Mouse (Mus musculus) limb, embryonic 11.5 days (tissue): ENCODE results near the gene Pabpn1. TPM values are rescaled to one million over a fixed set of nuclear protein-coding genes. Genes with fewer than 3 reads are reported as not detected.

Experiments
- ATAC-seq: fragments of 200-750 bp; cut with Nextera tagmentation; 2 replicates; pipeline ENCODE4 v1.8.0; 2017; ENCODE audit warnings: low read depth; ENCODE audit not compliant: insufficient number of reproducible peaks, low FRiP score, low TSS enrichment
- DNase-seq: peaks from one replicate; pipeline ENCODE4 v3.0.0-alpha.2; 2015; ENCODE audit warnings: low spot score
- H3K27ac ChIP-seq: fragments of 300-500 bp; sonication (generic); replicated peaks from 2 replicates; pipeline ENCODE4 v1.5.1; 2014; ENCODE audit warnings: low read depth, mild to moderate bottlenecking, low read length
- H3K27me3 ChIP-seq: fragments of 300-500 bp; sonication (generic); 2 replicates; pipeline ENCODE4 v1.6.1; 2014; ENCODE audit warnings: mild to moderate bottlenecking, low read length, mixed read lengths; ENCODE audit not compliant: control insufficient read depth, insufficient read depth
- H3K36me3 ChIP-seq: fragments of 300-500 bp; sonication (generic); 2 replicates; pipeline ENCODE4 v1.6.1; 2014; ENCODE audit warnings: mild to moderate bottlenecking, low read length, moderate library complexity, mixed read lengths; ENCODE audit not compliant: control insufficient read depth, insufficient read depth
- H3K4me1 ChIP-seq: fragments of 300-500 bp; sonication (generic); 2 replicates; pipeline ENCODE4 v1.6.1; 2014; ENCODE audit warnings: low read length, mixed read lengths; ENCODE audit not compliant: control insufficient read depth, insufficient read depth
- H3K4me2 ChIP-seq: fragments of 300-500 bp; sonication (generic); 2 replicates; pipeline ENCODE4 v1.6.1; 2014; ENCODE audit warnings: low read depth, mild to moderate bottlenecking, moderate library complexity; ENCODE audit not compliant: severe bottlenecking
- H3K4me3 ChIP-seq: fragments of 300-500 bp; sonication (generic); 2 replicates; pipeline ENCODE4 v1.5.1; 2014; ENCODE audit warnings: low read depth, low read length
- H3K9ac ChIP-seq: fragments of 300-500 bp; sonication (generic); 2 replicates; pipeline ENCODE4 v1.6.1; 2014; ENCODE audit warnings: mild to moderate bottlenecking, low read length
- H3K9me3 ChIP-seq: fragments of 300-500 bp; sonication (generic); 2 replicates; pipeline ENCODE4 v1.6.1; 2016; ENCODE audit warnings: low read length; ENCODE audit not compliant: control insufficient read depth
- WGBS: fragments of 180-500 bp; shearing (Covaris S2); extraction: QIAGEN DNeasy Blood & Tissue Kit; methylation state at CpG from one replicate; pipeline ENCODE4 v1.1.7; 2014; 5-methylcytosine and 5-hydroxymethylcytosine counted together
- polyA plus RNA-seq: library from polyadenylated mRNA; unstranded; fragments of >200 nt; fragmentation: Nextera tagmentation; extraction: Ambion mirVana; gene quantifications from 2 replicates; pipeline ENCODE4 v1.2.1, GENCODE M21; 2014

Gene Pabpn1
- polyA plus RNA-seq, 1 experiment from 2014 or later: 158 TPM

DNA sequence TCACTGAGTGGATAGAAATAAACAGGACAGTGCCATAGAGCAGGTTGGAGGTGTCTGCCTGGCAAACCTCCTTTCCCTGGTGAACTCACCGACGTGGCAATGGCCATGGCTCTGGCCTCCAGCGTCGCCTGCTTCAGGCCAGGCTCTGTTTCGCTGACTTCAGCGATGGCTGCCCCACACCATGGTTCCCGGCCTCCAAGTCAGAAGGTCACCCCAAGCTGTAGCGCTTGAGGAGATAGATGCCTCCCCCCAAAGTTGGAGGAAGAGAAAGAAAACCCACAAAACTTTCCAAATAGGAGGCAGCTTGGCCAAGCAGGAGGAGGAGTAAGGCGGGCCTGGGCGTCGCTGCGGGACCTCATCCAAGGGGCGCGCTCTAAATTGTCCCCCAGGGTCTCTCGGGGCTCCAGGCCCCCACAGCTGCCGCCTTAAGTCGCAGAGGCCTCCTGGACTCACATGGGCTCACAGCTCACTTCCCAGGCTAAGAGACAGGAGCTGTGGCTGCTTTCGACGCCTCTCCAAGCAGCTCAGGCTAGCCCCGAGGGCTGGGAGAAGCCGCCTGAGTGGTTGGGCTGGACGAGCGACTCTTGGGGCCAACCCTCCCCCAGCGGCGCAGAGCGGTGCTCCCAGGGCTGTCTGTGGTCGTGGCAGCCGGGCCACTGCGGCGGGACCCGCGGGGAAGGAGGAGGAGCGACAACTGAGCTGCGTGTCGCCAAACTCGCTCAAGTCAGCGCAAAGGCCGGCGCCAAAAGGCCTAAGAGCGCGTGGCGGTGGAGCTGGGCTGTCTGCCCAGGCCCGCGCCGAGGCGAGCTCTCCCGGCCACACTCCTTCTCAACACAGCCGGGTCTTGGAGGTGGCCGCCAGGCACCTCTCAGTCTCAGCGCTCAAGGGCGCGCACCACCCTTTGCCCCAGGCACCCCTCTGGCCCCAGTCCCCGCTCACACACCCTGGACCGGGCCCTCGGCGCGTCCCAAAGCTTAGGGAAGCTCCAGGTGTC is 33.3 kb downstream of the Pabpn1 start, which contains the start of gene Efs:
Efs (minus strand) TSS at position 778 of the 994 bp plus-strand sequence.
- peaks cover 10% of the 10 kb centered on the region; the same call in 1 of the 2 replicates for H3K36me3 ChIP-seq
- H3K4me2 ChIP-seq: peak within 1 kb of the TSS; percentile 83
- H3K9me3 ChIP-seq: peaks cover 10% of the 10 kb centered on the region; the same call in 1 of the 2 replicates
- peak; percentile 81 for DNase-seq
- WGBS: under 1% methylated on average over 56 of the region's 57 CpGs
- H3K4me1 ChIP-seq: peaks cover 20% of the 10 kb centered on the region
- H3K9ac ChIP-seq: peak within 1 kb of the TSS; percentile 92
- H3K27ac ChIP-seq: peak within 1 kb of the TSS; percentile 99
- ATAC-seq: peak; percentile 58
- H3K27me3 ChIP-seq: no peaks in the 10 kb centered on the region
- peak within 1 kb of the TSS; percentile 53 for H3K4me3 ChIP-seq

GRCm38 (mm10) chr14:54926401-54927158 is 34.3 kb downstream of the Pabpn1 start:
- H3K27me3 ChIP-seq: no peaks in the 10 kb centered on the region
- peaks cover 20% of the 10 kb centered on the region for H3K4me1 ChIP-seq
- H3K4me2 ChIP-seq: peak overlapping the region; percentile 83
- H3K36me3 ChIP-seq: peaks cover 1% of the 10 kb centered on the region; the same call in 1 of the 2 replicates
- peak overlapping the region; percentile 53 for H3K4me3 ChIP-seq
- ATAC-seq (peak; percentile 81), DNase-seq (peak; percentile 91)
- peak overlapping the region; percentile 99 for H3K27ac ChIP-seq
- peaks cover 1% of the 10 kb centered on the region; the same call in 1 of the 2 replicates for H3K9me3 ChIP-seq
- peak overlapping the region; percentile 92 for H3K9ac ChIP-seq
- WGBS: under 1% methylated on average over 51 of the region's 58 CpGs

GRCm38 (mm10) chr14:54927296-54927695 is 35.0 kb downstream of the Pabpn1 start:
- 6% methylated on average over 7 of the region's 7 CpGs for WGBS
- DNase-seq: peak; percentile 31
- Histone ChIP-seq H3K9me3 (no peaks in the 10 kb centered on the region), H3K4me3 (peak overlapping the region; percentile 53), H3K4me2 (peak overlapping the region; percentile 83), H3K27me3 (no peaks in the 10 kb centered on the region), H3K9ac (peak overlapping the region; percentile 92), H3K36me3 (no peaks in the 10 kb centered on the region), H3K27ac (peak overlapping the region; percentile 99), H3K4me1 (peaks cover 20% of the 10 kb centered on the region)
- no peak for ATAC-seq

DNA sequence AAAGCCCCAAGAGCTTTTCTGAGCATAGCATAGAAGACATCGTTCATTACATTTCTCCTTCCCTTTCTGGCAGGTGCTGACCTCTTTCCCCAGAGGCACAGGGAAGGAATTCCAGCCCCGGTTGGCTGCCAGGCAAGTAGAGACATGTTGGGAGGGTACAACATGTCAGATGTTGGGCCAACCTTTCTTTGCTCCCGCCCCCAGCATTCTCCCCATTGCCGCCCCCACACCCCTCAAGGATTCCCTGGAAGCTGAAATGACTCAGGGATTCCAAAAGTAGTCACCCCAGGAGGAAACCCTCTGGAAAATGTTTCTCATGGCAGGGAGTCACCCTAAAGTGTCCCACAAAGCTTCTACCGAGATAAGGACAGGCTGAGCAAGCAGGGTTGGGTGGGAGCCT is 37.5 kb downstream of the Pabpn1 start:
- Histone ChIP-seq H3K27ac (no peak overlapping the region), H3K4me2 (no peak overlapping the region), H3K36me3 (no peaks in the 10 kb centered on the region), H3K9me3 (no peaks in the 10 kb centered on the region), H3K9ac (no peak overlapping the region), H3K4me3 (no peak overlapping the region), H3K27me3 (no peaks in the 10 kb centered on the region), H3K4me1 (peaks cover 15% of the 10 kb centered on the region)
- ATAC-seq (no peak), DNase-seq (no peak)
- WGBS: 82% methylated on average over 5 of the region's 5 CpGs

DNA sequence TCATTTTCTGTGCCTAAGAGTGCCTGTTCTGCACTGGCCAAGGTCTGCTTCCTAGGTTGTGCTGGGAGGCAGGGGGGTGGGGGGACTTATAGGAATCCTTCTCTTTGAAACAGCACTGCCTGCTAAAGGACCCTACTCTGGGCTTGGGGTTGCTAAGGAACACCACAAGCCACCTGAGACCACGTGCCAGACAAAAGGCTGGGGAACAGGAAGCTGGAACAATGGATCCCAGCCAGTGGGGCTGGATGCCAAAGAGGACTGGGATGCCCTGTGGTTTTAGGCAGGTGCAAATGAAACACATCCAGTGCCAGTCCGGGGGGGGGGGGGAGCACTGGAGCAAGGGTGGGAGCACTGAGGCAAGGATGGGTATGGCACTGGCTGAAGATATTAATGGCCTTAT is 38.1 kb downstream of the Pabpn1 start:
- DNase-seq (no peak), ATAC-seq (no peak)
- Histone ChIP-seq H3K9ac (no peak overlapping the region), H3K4me1 (peaks cover 15% of the 10 kb centered on the region), H3K4me2 (no peak overlapping the region), H3K9me3 (no peaks in the 10 kb centered on the region), H3K27ac (no peak overlapping the region), H3K4me3 (no peak overlapping the region), H3K36me3 (no peaks in the 10 kb centered on the region), H3K27me3 (no peaks in the 10 kb centered on the region)
- 36% methylated on average over 2 of the region's 2 CpGs for WGBS

DNA sequence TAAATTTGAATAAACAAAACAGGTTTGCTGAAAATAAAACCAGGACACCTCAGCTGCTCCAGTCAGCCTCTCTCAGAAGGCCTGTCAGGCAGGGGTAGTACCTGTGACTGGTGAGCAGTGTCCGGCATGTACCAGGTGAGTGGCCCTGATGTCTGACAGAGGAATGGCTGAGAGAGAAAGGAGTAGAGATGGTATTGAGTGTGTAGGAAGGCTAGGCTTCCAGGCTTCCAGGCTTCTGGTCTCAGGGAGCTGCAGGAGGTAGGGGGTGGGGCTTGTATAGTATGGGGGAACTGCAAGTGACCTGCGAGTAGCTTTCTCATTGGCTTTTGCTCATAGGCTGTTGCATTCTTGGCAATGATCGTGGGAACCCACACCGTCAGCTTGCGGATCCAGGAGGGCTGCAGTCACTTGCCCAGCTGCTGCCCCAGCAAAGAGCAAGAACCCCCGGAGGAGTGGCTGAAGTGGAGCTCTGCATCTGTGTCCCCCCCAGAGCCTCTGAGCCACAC is 40.4 kb downstream of the Pabpn1 start, which contains the start of gene Il25:
Il25 (plus strand) TSS at position 51 of the 506 bp plus-strand sequence.
- Histone ChIP-seq H3K9ac (no peak within 1 kb of the TSS), H3K27ac (no peak within 1 kb of the TSS), H3K4me1 (peaks cover 5% of the 10 kb centered on the region; the same call in 1 of the 2 replicates), H3K36me3 (no peaks in the 10 kb centered on the region), H3K4me3 (no peak within 1 kb of the TSS), H3K9me3 (no peaks in the 10 kb centered on the region), H3K27me3 (no peaks in the 10 kb centered on the region), H3K4me2 (no peak within 1 kb of the TSS)
- 29% methylated on average over 6 of the region's 6 CpGs for WGBS
- no peak for DNase-seq
- ATAC-seq: no peak

DNA sequence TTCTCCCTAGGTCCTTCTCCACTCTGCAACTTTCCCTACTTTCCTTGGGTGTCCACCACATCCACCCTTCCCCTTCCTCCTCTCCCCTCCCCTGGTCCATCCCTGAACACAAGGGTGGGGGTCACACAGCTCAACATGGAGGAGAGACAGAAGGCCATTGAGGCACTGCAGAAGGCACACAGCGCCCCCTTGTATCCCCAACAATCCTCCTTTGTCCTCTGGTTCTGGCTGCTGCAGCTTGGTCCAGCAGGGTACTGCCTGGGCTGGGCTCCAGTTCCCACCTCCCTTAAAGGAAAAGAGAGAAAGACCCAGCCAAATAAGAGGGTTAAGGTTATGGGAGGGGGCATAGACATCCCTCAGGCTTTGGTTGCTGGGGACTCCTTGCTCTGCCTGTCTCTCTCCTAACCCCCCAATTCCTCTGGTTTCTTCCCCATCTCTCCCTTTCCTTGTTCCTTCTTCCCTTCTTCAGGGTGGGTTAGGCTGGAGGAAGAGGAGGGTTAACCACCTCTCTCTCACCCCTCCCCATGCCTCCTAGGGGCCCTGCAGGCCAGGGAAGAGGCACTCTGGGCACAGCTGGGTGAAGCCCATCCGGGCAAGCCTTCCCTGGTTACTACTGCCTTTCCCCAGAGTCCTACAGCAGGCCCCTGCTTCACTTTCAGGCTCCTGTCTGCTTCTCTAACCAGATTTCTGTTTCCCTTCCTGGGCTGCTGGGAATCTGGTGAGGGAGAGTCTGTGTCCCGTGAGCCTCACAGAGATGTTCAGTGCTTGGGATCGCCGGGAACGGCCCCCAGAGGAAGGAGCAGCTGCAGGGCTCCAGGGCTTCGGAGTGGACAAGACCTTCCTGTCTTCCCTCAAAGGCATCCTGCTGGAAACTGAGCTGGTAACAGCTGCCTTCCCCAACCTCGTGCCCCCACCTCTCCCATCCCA is 43.9 kb downstream of the Pabpn1 start, which contains the start of gene Cmtm5:
Cmtm5 (plus strand) TSS at position 358 of the 927 bp plus-strand sequence.
- DNase-seq: no peak
- WGBS: 41% methylated on average over 8 of the region's 8 CpGs
- no peak within 1 kb of the TSS for H3K4me2 ChIP-seq
- H3K27me3 ChIP-seq: no peaks in the 10 kb centered on the region
- no peaks in the 10 kb centered on the region for H3K9me3 ChIP-seq
- no peak within 1 kb of the TSS for H3K4me3 ChIP-seq
- H3K9ac ChIP-seq: no peak within 1 kb of the TSS
- no peak for ATAC-seq
- H3K27ac ChIP-seq: peak within 1 kb of the TSS; percentile 9; the same call in 1 of the 2 replicates
- H3K36me3 ChIP-seq: no peaks in the 10 kb centered on the region
- peaks cover 3% of the 10 kb centered on the region; the same call in 1 of the 2 replicates for H3K4me1 ChIP-seq
